ENCODE assay signal across 22 mouse cellular contexts in the genomic region with DNA sequence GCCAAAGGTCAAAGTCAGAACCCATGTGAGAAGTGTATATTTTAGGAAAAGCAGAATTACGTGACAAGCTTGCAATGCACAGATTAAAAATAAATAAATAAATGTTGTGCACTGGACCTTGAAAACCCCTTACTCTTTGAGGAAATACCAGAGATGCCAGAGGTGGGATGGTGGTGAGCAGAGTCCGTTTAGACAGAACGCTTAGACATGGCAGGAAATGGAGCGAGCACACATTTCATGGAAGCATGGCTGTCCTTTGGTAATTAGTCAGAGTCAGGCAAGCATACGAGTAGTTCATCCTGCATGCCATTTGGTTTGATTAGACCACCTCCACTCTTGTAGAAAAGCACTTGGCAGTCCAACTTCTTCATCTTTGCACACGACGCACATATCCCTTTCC.
"Had no signal": no experiment of that assay in that cellular context is flagged by ENCODE, and none has a peak within 500 bp of the region (broad histone marks: within the 10 kb centered on the region; RNA-seq: fewer than 3 reads in every experiment).

No protein-coding gene starts in this region.

- H3K4me2 ChIP-seq: limb, embryonic 12.5 days; limb, embryonic 15.5 days; liver, embryonic 11.5 days; lung, embryonic 15.5 days; midbrain, embryonic 13.5 days; neural tube, embryonic 13.5 days had no signal

- H3K9ac ChIP-seq: limb, embryonic 12.5 days; limb, embryonic 15.5 days; liver, embryonic 14.5 days; liver, postnatal 0 days; lung, embryonic 15.5 days; midbrain, embryonic 13.5 days; neural tube, embryonic 13.5 days had no signal

- H3K9me3 ChIP-seq: limb, embryonic 12.5 days; limb, embryonic 15.5 days; lung, embryonic 15.5 days; midbrain, embryonic 10.5 days; midbrain, embryonic 13.5 days; neural tube, embryonic 13.5 days had no signal

- H3K27me3 ChIP-seq: limb, embryonic 12.5 days; limb, embryonic 15.5 days; lung, embryonic 15.5 days; midbrain, embryonic 13.5 days; neural tube, embryonic 13.5 days had no signal

- ATAC-seq: liver, postnatal 0 days; midbrain, embryonic 13.5 days; midbrain, embryonic 16.5 days had no signal

- DNase-seq: kidney, adult 11 months; kidney, postnatal 10 days; layer of hippocampus, adult 9-11 months; left cerebral cortex, postnatal 4 days; liver, postnatal 0 days; lung, postnatal 10 days; lung, postnatal 36 days; retina, postnatal 1 day; thymus, adult 18-20 months; thymus, postnatal 36 days had no signal

- H3K4me1 ChIP-seq: lung, embryonic 15.5 days; midbrain, embryonic 10.5 days; midbrain, embryonic 13.5 days; neural tube, embryonic 13.5 days had no signal

- H3K4me3 ChIP-seq: layer of hippocampus, adult 2 months; left cerebral cortex, adult 2 months; limb, embryonic 12.5 days; limb, embryonic 15.5 days; lung, embryonic 15.5 days; midbrain, embryonic 10.5 days; midbrain, embryonic 13.5 days; myocyte; neural tube, embryonic 13.5 days had no signal

- H3K36me3 ChIP-seq: limb, embryonic 12.5 days; limb, embryonic 15.5 days; lung, embryonic 15.5 days; midbrain, embryonic 10.5 days; midbrain, embryonic 13.5 days; neural tube, embryonic 13.5 days had no signal

- H3K27ac ChIP-seq: layer of hippocampus, adult 2 months; left cerebral cortex, adult 2 months; limb, embryonic 12.5 days; limb, embryonic 15.5 days; liver, embryonic 14.5 days; lung, embryonic 15.5 days; midbrain, embryonic 10.5 days; midbrain, embryonic 13.5 days; neural tube, embryonic 13.5 days had no signal
